Mouse (Mus musculus) G1E-ER4 (cell line): ENCODE measurements around the gene Nfatc2. TPM values are rescaled to one million over a fixed set of nuclear protein-coding genes. Genes with fewer than 3 reads are reported as not detected.

ENCODE experiments used
- GATA1 ChIP-seq: IDR thresholded peaks from one replicate; pipeline ENCODE4 v1.8.0; 2012; ENCODE audit warnings: low read length, inconsistent platforms
- polyA plus RNA-seq: library from polyadenylated mRNA; stranded (reverse); fragments of >175 nt; gene quantifications from 2 replicates; pipeline ENCODE4 v1.2.3, GENCODE M21; 2012

Gene Nfatc2
- not detected in 2 replicates for polyA plus RNA-seq

DNA sequence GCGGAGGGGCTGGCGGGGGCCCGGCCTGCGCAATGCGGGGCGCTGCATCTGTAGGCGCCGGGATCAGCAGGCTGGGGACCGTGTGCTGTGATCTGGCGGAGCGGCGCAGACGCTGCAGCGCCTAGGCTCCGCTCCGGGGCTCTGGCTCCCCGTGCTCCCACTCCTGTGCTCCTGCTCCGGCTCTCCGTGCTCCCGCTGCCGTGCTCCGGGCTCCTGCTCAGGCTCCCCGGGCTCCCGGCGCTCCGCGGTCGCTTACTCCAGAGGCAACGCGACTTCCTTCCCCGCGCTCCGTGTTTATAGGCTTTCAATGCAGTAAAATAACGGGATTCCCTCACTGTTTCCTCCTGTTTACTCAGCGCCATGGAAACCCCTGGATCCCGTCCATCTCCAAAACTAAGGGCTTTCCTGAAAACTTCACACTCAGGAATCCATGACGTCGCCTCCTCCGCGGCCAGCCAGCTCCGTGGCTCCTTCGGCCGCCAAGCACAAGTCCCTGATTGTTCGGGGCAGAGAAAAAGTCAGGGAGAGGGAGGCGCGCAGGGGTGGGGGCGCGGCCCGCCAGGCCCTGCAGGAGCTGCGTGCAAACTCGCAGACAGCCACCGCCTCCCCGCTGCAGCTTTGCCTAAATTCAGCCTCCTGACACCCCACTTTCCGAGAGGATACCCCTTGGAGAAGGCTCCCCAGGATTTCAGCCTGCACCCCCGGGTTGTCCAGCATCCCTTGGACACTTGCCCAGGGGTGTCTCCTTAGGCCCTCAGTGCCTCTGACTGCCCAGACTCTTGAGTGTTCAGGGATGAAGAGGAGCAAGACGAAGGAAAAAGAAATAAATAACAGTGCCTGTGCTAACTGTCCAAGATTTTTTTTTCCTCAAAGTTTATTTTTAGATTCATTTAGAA is at the start of gene Nfatc2:
Nfatc2 (minus strand) TSS at position 167 of the 896 bp plus-strand sequence.
- no peak for TF ChIP-seq GATA1

DNA sequence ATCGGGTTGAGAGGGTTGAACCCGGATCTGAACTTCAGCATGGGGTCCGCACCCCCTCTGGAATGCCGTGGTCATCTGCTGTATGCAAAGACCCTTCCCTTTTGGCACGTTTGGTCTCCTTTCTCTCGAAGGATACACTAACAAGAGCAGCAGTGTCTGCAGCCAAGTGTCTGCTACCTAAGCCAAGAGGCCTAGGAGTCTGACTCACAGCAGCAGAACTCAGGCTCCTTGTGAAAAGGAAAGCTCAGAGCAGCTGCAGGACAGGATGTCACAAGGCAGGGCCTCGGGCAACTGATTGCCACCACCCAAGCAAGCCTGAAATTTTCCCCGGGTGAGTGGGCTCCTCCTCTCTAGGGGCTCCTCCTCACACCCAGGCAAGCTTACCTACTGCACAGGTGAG is 46.7 kb upstream of the Nfatc2 start:
- no peak for TF ChIP-seq GATA1

DNA sequence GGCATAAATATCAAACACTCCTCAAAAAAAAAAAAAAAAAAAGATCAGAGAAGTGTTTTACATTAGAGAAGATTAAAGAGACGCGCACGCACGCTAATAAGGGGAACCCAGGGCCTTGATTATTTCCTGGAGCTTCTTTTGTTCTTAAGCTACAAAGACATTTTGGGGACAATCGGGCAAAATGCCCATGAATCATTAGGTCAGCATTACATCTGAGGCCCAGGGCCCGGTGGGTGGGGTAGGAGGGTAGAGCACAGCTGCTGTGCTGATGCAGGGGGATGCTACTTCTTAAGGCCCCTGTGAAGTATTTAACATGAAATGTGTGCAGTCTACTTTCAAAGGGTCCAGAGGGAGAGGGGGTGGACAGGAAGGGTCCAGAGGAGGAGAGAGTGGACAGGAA is 43.4 kb upstream of the Nfatc2 start:
- TF ChIP-seq GATA1: no peak

DNA sequence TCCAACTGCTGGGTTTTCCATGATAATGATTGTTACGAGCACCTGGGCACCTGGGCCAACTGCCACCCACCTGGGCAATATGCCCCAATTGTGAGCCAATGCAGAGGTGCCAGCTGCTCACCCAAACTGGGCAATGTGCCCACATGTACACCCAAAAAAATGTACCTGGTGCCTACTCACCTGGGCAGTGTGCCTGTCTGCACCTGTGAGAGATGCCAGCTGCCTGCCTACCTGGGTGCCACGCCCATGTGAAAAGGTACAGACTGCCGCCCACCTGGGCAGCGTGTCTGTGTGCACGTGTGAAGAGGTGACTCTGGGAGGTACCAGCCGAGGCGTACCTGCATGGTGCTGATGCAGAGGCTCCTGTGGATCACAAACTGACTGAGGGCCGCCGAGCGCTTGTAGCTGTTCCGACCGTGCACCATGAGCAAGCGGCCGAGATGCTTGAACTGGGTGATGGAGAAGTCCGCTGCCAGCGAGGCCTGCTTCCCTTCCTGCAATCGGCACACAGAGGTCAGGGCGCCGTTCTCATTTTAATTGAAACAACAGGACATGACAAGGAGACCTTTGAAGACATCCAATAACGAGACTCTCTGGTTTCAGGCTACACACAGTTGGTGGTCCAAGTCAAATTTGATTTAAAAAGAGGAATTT is 42.2 kb upstream of the Nfatc2 start:
- TF ChIP-seq GATA1: no peak

DNA sequence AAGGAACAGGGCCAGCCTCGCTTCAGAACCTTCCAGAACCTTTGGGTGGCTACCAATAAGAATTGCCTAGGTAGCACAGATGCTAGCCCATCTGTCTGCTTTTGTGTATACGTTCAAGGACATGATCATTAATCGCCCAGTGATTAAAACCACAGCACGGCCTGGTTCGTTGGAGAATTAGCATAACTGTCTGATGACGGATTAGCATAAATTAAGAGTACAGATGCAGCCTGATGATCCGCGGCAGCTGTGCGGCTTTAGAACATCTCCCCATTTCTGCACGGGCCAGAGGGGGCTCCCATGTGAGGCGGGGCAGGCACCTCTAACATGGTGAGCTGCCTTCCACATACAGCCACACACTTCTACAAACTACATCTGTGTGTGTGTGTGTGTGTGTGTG is 40.7 kb upstream of the Nfatc2 start:
- TF ChIP-seq GATA1: no peak

DNA sequence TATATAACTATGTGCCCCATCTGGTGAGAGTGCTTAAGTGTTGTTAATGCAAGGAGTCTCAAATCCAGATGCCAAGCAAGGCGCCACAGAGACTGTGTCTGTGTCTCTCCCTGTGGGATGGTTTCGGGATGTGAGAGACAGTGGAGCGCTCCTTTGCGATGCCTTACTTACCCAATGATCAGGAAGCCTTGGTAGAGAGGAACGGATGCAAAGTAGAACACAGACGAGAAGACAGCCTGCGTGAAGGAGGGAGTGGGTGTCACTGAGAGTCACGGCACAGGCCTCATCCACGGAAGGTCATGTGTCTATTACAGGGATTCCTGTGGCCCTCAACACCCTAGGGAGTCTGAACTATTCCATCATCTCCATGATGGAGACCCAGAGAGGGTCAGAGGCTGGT is 39.0 kb upstream of the Nfatc2 start:
- no peak for TF ChIP-seq GATA1

DNA sequence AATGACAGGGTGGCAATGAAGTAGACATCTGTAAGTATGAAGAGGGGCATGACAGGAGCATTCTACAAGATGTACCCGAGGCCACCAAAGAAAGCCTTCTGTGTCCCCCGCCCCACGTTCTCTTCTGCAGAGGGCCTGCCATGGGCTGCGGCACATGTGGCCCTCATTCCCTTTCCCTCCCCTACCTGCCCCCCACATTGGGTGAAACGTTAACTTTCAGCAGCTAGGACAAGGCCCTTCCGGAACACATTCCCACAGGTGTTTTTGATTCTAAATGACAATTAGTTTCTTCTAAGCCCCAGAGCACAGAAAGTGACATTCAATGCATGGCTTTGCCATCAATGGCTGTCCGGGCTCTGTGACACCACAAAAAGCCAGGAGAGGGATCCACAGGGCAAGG is 33.4 kb upstream of the Nfatc2 start:
- TF ChIP-seq GATA1: no peak

DNA sequence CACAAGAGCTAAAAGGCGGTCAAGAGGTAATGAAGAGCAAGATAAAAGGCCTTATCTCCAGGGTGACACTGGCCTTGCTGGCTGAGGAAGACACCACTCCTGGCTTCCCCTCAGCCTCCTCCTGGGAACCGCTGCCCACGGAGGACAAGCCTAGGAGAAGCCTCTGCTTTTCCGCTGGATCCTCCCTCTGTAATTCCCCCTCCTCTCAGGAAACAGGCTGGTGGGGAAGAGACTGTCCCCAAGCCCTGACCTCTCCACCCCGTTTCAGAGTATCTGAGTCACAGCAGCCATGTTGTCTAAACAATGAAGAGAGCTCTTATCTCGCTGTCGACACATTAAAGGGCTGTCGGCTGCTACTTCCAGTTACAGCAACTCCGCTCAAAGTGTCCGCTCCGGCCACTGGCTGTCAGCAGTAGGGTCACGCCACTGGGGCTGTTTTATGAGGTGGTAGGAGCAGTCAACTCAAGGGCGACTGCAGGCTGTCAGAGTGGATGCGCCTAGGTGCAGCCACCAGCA is 31.9 kb upstream of the Nfatc2 start:
- TF ChIP-seq GATA1: no peak

DNA sequence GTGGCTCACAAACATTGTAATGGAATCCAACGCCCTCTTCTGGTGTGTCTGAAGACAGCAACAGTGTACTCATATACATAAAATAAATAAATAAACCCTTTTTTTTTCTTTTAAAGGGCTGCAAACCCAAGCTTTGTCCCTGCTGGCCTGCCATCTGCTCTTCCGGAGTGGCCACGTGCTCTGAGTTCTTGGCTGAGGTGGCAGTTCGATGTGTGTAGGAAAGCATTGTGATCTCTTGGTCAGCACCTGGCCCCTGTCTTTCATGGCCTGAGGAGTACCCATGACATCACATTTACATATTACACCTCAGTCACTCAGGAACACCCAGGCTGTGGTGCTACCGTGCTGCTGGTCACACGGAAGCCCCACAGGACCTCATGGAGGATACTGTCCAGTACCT is 31.1 kb upstream of the Nfatc2 start:
- TF ChIP-seq GATA1: no peak

DNA sequence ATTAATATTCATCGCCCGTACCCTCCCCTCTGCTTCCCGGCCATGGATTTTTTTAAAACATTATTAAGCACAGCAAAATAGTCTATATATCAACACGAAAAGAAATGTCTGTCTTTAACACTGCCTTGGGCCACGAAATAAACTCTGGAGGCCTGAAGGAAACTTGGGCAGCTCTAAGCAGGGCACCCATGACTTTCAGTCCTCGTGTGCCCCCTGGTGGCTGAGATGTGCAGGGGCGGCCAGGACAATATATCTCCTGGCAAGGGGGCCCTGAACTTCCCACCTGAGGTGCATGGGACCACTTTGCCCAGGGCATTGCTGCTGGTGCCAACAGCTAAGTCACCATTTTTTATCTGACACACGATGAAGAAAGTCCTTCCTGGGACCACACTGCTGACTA is 27.3 kb upstream of the Nfatc2 start:
- TF ChIP-seq GATA1: no peak

DNA sequence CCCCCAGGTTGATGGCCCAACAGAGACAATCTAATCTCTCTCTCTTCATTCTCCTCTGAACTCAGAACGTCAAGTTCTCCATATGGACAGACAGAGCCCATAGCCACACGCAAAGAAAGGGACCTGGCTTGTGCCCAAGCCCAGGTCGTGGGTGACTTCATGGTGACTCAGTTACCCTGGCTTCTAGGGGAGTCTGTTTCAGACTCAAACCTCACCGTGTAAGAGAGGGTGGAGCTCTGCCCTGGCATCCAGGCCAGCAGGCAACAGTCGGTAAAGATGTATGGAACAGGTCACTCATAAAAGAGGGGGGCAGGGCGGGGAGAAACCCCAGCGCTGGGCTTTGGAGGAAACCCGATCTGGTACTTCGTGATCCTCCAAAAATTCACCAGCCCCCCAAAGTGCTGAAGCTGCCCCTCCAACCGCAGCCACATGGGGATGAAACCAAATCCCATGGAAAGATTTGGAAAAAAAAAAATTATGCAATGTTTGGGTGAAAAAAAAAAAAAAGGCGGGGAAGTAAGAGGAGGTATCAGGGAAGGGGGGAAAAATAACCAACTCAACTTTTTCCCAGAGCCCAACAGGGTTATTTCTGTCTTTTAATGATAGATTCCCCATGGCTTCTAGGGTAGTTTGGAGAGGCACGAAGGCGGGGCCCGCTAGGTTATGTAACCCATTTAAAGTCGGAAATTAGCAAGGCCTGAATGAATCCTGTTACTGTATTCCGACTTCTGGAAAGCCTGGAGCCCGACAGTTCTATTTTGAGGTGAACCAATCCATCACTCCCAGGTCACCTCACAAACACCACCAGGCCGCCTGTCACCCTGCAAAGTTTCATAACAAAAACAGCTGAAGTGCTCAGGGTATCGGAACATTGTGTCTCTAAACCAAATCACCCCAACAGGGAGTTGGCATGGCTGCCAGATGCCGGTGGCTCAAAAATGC is 26.6 kb upstream of the Nfatc2 start:
- TF ChIP-seq GATA1: no peak

DNA sequence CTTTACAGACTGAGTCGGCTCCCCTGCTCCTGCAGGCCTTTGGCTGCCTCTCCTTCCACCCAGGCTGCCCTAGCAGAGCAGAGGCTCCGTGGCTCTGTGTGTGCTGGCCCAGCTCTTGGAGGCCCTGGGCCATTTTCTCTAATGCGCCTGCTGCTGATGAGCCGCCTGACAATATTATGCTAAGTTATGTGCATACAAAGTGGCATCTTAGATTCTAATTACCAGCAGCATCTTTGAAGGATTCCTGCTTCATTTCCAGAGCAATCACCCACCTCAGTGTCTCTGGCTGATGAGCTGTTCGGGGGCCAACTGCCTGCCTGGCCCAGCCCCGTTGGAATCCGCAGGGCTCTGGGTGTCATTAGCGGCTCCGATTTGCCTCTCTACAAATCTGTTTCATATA is 24.9 kb upstream of the Nfatc2 start:
- TF ChIP-seq GATA1: no peak

DNA sequence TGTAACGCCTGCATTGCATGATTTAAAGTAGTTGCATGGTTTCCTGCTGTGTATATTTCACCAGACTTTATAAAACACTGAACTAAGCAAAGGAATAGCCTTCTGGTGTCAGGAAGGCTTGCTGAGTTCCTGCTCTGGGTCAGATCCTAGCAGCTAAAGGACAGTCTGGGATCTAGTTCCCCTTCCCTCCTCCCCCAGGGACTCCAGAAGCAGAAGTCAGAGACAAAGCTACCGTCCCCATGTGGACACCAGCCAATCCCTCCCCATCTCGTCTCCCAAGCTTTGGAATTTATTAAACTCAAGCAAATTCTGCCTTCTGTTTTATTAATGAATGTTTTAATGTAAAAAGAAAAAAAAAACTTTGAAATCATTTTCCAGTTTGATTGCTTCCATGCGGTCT is 23.6 kb upstream of the Nfatc2 start:
- TF ChIP-seq GATA1: no peak

DNA sequence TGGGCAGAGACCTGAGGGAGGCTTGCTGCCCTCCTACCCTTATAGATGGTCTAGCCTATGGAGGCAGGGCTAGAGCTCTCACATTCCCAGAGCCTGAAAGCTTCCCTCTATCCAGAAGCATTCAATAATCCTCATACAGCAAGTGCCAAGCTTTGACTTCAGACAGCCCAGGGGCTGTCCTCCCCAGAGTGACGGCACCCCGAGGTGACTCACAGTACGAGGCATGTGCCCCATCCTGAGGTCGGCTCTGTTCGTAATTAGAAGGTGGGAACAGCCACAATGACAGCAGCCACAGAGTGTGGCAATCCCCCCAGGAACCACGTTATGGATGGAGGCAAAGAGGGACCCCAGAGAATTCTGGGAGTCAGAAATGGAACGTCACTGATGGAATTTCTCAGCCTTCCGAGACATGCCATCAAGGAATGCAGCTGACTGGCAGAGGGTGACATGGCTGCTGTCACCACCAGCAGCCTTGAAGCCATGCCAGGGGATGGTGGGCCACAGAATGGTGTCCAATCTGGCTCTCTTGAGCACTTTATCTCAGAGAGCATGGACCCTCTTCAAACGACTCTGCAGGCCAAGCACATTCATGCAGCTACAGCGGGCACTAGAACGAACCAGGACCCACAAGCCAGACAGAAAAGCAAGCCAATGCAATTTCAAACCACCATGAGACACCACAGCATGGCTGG is 19.8 kb upstream of the Nfatc2 start:
- TF ChIP-seq GATA1: no peak

DNA sequence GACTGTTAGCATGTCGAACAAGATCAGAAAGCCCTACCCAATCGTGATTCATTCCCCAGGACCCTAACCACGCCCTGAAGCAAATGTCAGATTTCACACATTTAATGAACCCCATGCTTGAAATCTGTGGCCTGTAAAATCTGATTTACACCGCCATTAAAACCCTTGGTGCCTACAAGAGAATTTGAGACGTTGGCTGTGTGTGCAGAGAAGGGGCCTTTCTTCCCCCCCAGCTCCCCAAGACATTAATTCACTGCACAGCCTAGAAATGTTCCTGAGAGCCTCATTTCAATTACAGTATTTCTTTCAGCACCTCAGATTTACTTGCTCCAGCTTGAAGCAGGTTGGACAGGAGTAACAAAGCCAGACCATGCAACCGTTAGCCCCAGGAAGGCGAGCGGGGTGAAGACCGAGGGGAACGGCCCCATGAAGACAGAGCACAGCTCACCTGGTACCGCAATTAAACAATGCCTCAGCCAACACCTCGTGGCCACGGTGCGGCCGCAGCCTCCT is 16.8 kb upstream of the Nfatc2 start:
- TF ChIP-seq GATA1: no peak
